Mouse (Mus musculus): ENCODE results near the gene Bloc1s4. TPM values are rescaled to one million over a fixed set of nuclear protein-coding genes. Genes with fewer than 3 reads are reported as not detected.
A peak's percentile ranks its signal among the peaks of the same experiment; 100 is the strongest.

Bloc1s4 gene
- polyA plus RNA-seq, 1 experiment from 2014 or later = 42.2 TPM

DNA sequence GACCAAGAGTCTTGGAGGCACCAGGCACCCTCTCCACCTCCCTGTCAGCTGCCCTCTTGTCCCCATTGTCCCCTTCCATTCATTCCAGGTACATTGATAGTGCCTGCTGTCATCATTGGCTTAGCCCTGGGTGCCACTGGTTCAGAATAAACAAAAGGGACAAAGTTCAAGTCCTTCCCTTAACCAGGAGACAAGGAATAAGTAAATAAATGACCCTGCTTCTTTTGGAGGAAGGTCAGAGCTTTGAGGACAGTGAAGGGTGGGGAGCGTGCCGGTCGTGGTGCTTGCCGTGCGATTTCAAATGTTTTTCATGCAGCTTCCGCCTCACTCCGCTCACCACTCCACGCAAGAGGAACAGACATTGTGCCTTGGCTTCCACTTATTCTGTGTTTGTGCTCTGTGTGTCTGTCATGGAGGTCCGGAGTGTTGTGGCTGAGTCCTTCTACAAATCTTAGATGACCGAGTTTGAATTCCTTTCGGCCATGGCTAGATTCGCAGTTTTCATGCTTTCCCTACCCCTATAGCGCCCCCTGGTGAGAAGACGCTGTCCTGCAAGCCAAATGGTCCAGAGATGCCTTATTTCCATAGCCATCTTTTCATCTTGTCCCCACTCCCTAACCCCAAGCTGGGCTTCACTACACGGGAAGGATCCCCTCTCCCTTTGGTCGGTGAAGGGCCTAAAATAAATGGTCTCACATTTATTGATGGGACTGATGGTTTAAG, 6.2 kb downstream of the Bloc1s4 start:
- DNase-seq (ENCODE audit: low spot score) = peak; percentile 73

DNA sequence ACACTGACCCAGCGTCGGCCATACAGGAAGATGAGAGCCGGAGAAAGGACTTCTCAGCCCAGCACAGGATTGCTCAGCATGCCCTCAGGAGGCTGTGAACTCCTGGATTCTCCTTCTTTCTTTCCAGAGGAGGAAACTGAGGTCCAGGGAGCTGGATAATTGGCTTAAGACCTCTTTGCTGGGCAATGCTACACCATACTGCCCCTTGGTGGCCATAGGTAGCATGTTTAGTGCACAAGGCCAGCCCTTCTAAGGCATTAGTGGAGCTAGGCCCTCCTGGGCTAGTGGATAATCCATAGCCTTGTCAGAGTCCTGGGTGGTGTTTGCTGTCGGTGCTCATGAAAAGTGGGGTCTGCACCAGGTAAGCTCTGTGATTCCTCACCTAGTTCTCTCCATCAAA, 8.6 kb downstream of the Bloc1s4 start:
- DNase-seq (ENCODE audit: low spot score) = no peak

DNA sequence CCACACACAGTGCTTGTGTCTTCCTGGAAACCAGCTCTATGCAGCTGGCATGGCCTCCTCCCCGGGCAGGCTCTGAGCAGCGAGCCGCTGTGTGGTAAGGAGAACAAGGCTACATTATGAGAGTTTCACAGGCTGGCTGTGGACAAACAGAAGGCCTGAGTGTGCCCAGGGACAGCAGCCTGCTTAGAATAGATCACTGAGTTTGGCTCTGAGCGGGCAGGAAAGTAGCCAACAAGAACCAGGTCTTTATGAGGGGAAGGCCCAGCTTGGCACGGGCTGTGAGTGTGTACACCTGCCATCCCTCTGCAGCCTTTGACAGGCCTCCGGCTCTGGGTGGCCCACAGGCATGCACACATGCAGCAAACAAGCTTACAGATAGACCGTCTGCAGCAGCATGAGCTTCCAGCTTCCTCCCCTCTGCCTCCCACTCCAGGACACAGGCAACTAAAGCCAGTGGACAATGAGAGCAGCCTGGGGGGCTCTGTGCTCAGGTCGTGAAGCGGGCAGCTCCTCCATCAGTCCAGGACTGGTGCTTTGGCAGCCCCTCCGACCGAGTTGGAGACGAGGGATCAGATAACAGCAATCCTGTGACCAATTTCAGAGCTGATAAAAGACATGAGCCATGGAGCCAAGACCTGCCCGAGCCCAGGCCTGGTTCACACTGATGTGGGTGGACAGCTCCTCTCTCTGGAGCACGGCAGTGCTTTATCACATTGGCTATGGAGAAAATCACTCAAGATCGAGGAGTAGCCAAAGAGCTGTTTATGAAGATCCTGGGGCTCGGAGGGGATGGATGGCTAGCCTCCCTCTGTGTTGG, 9.4 kb downstream of the Bloc1s4 start:
- no peak for DNase-seq (ENCODE audit: low spot score)

DNA sequence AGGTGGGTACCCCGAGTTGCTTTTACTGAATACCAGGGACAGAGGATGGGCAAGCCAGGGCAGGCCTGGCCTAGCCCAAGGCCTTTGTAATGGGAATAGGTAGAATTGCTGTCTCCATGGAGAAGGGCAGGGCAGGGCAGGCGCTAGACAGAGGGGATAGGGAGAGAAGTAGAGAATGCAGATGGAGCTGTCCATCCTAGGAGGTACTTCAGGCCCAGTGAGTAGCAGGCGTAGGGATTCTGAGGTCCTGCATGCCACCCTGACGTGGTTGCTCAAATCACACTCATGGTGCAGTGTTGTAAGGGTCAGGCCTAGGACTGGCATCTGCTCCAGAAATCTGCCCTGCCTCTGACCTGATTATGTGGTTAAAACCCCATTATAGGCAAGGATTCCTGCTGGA, 10.7 kb downstream of the Bloc1s4 start:
- no peak for DNase-seq (ENCODE audit: low spot score)

DNA sequence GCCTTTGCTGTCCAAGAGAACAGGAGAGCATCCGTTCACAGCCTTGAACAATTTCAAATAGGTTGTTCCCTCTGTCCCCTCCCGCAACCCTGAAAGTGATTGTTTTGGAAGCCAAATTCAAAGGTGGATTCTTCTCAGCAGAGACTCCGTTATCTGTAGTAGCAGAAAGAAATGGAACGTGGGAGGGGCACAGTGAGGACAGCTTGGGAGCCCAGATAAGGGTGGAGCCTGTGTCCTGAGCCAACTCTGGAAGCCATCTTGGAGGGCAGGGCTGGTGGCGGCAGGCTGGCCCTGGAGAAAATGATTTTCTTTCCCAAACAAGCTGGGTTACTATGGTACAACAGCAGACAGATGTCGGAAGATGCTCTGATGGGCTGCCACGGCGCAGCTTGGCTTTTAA, 12.4 kb downstream of the Bloc1s4 start:
- no peak for DNase-seq (ENCODE audit: low spot score)

DNA sequence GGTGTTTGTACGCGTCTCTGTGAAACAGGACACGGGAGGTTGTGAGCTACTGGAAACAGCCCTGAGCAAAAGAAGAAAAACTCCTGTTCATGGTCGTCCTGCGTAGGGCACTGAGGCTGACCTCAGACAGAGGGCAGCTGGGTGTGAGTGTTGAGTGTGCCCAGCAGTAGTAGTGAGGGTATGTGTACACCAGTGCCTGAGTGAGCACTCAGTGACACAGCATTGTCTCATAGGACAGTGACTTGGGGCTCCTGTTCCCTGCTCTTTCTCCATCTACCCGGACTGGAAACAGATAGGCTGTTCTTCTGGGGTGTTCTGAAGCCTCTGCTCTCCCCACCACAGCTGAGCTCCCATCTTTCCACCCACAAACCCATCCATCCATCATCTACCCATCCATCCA, 13.3 kb downstream of the Bloc1s4 start:
- DNase-seq (ENCODE audit: low spot score) = no peak

DNA sequence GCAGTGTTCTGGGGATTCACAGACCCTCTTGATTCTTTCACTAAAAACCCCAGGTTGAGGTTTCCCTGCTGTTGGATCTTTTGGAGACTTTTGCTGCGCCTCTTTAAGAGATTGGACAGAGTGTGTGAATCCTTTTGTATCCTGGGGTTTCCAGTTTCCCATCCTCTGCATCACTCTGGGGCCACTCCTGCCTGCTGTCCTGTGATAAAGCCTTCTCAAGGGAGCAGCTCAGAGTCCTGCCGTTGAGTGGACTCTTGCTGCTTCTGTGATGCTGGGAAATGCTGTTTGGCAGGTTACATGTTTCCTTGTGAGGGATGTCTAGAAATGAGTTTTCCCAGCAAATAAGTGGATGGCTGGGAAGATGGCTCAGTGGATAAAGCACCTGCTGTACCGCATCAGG, 15.0 kb downstream of the Bloc1s4 start:
- DNase-seq (ENCODE audit: low spot score) = no peak

DNA sequence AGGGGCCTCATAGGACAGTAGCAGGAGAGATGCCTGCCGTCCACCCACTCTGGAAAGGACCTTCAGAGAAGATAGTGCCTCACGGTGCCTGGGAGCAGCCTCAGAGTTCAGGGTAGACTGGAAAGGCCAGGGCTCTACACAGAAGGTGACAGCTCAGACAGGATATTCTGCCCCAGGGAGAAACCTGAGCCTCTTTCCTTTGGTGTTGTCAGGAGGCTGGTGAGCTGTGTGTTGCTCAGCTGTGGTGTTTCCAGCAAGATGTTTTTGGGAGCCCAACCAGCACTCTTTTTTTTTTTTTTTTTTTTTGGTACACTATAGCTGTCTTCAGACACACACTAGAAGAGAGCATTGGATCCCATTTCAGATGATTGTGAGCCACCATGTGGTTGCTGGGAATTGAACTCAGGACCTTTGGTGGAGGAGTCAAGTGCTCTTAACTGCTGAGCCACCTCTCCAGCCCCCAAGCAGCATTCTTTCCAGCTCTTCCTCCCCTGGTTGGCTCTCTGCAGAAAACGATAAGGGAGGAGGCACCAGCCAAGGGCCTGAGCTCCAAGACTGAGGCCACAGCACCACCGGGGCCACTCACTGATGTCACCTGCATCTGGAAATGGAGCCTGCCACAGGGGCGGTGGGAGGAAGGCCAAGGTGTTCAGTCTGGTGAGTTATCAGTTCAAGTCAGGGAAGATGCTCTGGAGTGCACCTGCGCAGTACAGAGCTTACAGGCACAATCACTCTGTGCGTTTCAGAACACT, 16.4 kb downstream of the Bloc1s4 start:
- no peak for DNase-seq (ENCODE audit: low spot score)

DNA sequence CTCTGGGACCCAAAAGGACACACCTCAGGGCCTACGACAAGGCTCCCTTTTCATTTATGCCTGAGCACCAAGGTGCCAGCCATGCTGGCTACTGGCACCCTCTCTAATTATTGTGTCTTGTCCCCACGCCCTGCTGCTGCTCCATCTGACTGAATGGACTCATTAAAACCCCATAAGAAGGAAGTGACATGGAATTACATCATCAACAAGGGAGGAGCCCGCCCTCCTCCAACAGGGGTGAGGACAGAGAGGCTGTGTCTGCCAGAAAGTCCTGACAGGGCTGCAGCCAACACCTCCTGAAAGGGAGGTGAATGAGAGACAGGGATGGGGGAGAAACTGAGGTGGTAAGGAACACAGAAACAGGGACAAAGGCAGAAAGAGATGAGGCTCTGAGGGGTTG, 17.8 kb downstream of the Bloc1s4 start:
- DNase-seq (ENCODE audit: low spot score) = no peak

DNA sequence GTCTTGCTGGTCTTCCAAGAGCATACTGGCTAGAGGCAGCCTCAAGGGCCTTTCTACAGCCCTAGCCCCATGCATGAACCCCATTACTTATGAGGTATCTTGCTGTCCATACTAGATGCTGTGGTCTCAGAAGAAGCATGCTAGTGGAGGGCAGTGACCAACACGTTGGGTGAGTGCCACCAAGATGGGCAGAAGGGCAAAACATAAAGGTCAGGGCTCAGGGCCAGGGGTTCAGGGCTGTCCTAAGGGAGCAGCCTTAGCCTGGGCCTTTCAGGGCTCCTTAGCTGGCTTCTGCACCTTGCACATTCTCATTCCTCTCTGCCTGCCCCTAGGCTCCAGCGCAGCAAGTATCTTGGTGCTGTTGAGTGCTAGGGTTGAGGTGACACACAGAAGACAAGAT, 18.5 kb downstream of the Bloc1s4 start:
- DNase-seq (ENCODE audit: low spot score) = no peak

DNA sequence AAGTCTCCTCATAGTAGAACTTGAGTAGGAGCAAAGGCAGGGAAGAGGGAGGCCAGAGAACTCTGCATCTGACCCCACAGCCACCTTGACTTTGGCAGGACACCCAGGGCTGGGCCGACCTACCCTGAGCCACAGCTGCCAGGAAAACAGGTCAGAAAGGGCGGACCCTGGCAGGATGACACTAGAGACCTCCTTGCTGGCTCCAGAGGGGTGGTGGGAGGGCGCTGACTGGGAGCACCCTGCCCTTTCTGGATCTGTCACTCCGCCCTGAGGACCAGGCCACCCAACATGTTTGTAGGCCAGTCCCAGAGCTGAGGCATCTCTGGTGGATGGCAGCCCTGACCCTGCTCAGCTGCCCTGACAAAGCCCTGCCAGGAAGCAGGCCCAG, 19.4 kb downstream of the Bloc1s4 start:
- DNase-seq (ENCODE audit: low spot score) = no peak

DNA sequence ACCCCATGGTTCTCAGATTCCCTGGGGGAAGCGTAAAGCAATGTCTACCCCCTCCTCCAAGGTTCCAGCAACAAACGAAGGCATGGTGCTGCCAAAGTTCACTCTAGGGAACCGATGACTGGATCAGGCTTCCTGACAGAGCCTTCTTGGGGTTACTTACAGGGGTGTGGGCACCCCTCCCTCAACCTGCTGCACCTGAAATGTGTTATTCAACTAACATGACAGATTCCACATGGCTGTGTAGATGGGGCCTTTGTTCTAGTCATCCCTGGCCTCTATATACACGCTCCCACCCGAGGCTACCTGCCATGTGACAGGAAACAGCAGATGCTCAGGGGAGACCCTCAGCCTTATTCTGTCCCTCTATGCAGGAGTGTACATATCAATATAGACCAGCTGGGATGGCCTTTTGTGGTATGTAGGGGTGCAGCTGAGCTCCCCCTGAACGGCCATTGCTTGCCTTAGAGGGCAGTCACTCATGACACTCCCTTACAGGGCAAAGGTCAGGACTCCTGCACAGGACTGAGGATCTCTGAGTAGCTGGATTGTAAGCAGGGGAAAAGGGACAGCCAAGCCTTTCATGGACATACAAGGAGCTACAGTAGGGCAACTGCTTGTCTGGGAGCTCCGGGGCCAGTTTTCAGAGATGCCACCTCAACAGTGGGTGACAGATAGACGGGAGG, 19.9 kb downstream of the Bloc1s4 start:
- no peak for DNase-seq (ENCODE audit: low spot score)

DNA sequence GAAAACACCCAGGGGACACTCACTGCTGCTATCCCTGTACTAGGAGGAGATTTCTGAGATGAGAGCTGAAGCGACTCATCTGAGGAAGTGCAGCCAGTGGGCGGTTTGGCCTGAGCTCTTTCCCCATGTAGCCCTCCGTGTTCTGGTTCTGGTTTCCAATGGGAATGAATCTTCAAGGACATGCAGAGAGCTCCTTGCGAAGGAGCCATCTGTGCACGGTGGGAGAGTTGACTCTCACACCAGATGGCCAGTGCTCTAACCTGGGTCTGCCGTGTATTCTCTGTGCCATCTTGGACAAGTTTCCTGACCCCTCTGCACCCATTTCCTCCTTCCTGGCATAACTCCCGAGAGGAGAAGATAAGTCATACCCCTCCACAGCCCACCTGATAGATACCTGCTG, 20.7 kb downstream of the Bloc1s4 start:
- no peak for DNase-seq (ENCODE audit: low spot score)

DNA sequence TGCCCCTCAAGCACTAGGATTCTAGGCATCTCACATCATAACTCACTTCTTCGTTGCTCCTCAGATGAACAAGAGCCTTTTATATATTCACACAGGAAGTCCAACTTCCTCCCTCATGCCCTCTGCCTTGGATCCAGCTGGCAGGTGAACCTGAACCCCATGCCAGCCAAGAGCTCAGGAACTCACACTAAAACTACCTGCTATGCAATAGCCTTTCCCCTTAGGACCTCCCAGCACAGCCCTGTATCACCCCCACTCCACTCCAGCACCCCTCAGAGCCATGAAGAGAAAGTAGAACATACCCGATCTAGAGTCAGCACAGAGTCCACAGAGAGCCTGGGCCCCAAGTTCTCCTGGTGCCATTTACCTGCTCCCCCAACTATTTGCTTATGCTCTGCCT, 21.3 kb downstream of the Bloc1s4 start:
- DNase-seq (ENCODE audit: low spot score) = no peak

DNA sequence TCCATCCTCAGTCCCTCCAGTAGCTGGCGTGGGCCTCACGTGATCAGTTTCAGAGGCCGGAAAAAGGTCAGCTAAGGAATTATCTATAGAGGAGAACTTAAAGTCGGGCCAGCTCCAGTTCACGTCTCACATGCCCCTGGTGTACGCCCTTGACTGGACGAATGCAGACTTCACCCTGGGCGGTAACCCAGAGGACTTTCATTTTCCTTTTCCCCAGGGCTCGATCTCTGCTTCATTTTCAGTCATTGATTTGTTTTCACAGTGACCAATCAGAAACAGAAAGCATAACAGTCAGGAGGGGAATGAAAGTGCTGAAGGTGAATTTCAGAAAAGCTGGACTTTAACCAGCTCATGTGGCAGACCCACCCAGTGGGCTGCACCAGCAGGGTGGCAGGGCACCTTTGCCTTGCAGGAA, 22.1 kb downstream of the Bloc1s4 start:
- no peak for DNase-seq (ENCODE audit: low spot score)

DNA sequence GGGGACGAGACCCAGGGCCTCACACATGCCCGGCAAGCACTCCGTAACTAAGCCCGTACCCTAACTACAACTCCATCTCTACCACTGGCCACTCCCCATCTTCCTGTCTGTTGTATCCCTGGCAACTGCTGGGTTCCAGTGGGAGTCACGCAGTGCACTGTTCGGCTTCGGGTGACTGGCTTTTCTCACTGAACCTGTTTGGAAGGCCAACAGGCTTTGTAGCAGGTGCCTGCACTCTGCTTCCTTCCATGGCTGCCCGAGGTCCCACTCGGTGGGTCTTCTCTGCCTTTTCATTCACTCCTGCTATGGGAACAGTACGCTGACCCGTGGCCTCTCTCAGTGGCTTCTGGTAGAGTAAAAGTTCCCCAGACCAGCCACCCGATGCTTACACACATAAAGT, 22.6 kb downstream of the Bloc1s4 start:
- no peak for DNase-seq (ENCODE audit: low spot score)

DNA sequence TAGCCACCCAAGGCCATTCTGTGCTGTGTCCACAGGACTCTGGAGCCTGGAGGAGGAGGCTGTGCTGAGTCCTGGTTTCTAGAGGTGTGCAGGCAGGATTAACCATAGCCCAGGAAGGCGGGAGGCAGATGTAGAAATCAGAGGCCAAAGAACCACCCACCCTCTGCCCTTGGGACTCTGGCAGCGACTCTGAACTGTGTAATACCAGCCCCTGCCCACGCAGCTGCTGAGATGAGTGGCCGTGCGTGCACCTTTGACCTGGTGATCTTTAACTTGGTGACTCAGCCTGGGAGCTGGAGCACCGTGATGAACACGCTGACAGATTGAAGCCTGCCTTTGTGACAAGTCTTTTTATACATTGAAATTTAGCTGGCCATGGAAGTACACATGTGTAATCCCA, 24.2 kb downstream of the Bloc1s4 start:
- no peak for DNase-seq (ENCODE audit: low spot score)

DNA sequence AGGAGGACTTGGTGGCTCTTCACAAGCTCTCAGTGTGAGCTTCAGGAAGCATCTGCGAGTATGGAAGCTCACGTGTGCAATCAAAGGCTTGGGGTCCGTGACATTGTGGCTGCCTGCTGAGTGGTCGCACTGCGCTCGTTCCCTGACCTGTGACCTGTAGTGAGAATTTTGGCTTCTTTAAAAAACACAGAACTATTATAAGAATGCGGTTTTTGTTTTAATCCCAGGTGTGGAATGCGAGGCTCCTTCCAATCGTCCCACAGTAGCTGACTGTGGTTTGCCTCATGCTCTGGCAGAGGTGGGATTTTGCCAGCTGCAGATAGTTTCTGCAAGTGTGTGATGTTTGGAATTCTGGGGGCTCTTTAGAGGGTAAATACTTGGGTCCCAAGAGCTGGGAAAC, 25.1 kb downstream of the Bloc1s4 start:
- no peak for DNase-seq (ENCODE audit: low spot score)

DNA sequence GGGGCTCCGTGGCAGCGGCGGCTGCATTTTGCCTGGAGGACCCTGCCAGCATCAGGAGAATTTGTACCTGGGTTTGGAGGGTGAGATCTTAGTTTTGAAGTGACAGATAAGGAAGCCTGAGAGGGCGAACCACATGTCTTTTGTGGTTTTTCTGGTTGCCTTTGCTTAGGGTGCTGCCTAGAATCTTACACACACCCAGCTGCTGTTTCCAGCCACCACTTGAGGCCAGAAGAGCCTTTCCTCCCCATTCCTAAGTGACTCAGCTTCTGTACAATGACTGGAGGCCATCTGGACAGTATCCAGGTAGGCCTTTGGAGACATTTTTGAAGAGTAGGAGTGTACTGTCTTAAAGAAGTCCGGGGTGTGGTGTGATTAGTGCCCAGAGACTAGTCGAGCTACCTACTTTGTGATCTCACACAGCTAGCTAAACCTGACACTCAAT, 26.0 kb downstream of the Bloc1s4 start:
- DNase-seq (ENCODE audit: low spot score) = peak; percentile 59

DNA sequence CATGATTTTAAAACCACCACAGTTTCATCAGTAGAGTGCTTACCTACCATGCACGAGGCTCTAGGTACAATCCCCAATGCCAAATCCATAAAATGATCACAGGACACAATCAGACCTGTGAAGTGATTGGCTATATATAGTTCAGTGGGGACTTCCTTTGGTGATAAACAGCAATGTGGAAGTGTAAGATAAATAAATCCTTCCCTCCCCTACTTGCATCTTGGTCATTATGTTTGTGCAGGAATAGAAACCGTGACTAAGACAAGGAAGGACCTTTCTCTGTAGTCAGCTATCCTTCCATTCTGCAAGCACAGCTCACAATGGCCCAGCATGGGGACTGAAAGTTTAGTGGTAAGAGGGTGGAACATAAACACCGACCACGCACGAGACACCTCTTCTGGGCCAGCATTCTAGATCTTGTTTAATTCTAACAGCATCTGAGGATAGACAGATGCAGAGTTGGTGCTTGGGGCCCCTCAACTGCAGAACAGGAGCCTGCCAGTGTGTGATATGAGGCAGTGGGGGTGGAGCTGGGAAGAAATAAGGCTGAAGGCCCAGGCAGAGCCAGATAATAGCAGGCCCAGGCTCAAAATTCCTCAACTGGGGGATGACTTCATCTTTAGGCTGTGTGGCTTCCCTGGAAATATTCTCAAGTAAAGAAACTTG, 27.6 kb downstream of the Bloc1s4 start:
- no peak for DNase-seq (ENCODE audit: low spot score)

DNA sequence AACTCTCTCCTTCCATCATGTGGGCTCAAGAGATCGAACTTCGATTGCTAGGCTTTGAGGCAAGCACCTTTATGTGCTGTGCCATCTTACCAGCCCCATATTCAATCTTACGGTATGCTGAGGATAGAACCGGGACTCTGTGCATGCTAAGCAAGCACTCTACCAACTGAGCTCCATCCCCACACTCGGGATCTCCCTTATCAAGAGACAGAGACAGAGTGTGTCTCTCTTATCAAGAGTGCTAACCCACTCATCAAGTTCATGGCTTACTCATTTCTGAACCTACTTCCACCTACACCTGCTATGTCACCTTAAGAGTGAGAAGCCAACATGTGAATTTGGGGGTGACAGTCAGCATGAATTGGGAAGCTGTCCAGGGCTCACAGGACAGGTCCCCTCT, 28.2 kb downstream of the Bloc1s4 start:
- no peak for DNase-seq (ENCODE audit: low spot score)

Measured in thymus, postnatal 0 days (tissue).